Mouse (Mus musculus): ENCODE measurements around the gene Aifm1.

GRCm38 (mm10) chrX:48455018-48455417 lies 58.3 kb downstream of the Aifm1 start:
- TF ChIP-seq CTCF (IDR thresholded peaks at IDR 0.05; ENCODE audit: low read depth) (no peak), EP300 (IDR thresholded peaks at IDR 0.05; ENCODE audit: low read depth) (no peak)
